Mouse (Mus musculus) intestine, postnatal 0 days (tissue): ENCODE data around the gene Stac2. TPM values are rescaled to one million over a fixed set of nuclear protein-coding genes. Genes with fewer than 3 reads are reported as not detected.

Source experiments
- ATAC-seq: fragments of 200-750 bp; cut with Nextera tagmentation; 2 replicates; pipeline ENCODE4 v1.8.0; 2017; ENCODE audit warnings: mild to moderate bottlenecking, moderate TSS enrichment, moderate library complexity
- H3K27ac ChIP-seq: fragments of 300-500 bp; sonication (generic); 2 replicates; pipeline ENCODE4 v1.5.1; 2014; ENCODE audit warnings: mild to moderate bottlenecking, low read depth, low read length, moderate library complexity
- H3K27me3 ChIP-seq: fragments of 300-500 bp; sonication (generic); replicated peaks from 2 replicates; pipeline ENCODE4 v1.6.1; 2014; ENCODE audit warnings: low read length, mixed read lengths; ENCODE audit not compliant: control insufficient read depth, insufficient read depth
- H3K36me3 ChIP-seq: fragments of 300-500 bp; sonication (generic); 2 replicates; pipeline ENCODE4 v1.6.1; 2014; ENCODE audit warnings: mild to moderate bottlenecking, moderate library complexity; ENCODE audit not compliant: control insufficient read depth, insufficient read depth
- H3K4me1 ChIP-seq: fragments of 300-500 bp; sonication (generic); replicated peaks from 2 replicates; pipeline ENCODE4 v1.6.1; 2014; ENCODE audit warnings: antibody characterized with exemption, low read length, mixed read lengths; ENCODE audit not compliant: control insufficient read depth, insufficient read depth
- H3K4me2 ChIP-seq: fragments of 300-500 bp; sonication (generic); replicated peaks from 2 replicates; pipeline ENCODE4 v1.6.1; 2014; ENCODE audit warnings: low read depth, mild to moderate bottlenecking, moderate library complexity
- H3K4me3 ChIP-seq: fragments of 300-500 bp; sonication (generic); 2 replicates; pipeline ENCODE4 v1.5.1; 2014; ENCODE audit warnings: low read depth, low read length
- H3K9ac ChIP-seq: fragments of 300-500 bp; sonication (generic); 2 replicates; pipeline ENCODE4 v1.6.1; 2014; ENCODE audit warnings: mild to moderate bottlenecking, low read depth, low read length
- H3K9me3 ChIP-seq: fragments of 300-500 bp; sonication (generic); 2 replicates; pipeline ENCODE4 v1.6.1; 2016; ENCODE audit warnings: mixed run types; ENCODE audit not compliant: control insufficient read depth
- CTCF ChIP-seq: sonication (generic); IDR thresholded peaks from 2 replicates; pipeline ENCODE4 v1.5.1; 2016; ENCODE audit warnings: low read depth, mild to moderate bottlenecking, control low read depth, antibody characterized with exemption, moderate library complexity
- WGBS: fragments of 180-500 bp; shearing (Covaris S2); extraction: QIAGEN DNeasy Blood & Tissue Kit; methylation state at CpG from one replicate; pipeline ENCODE4 v1.1.7; 2014; 5-methylcytosine and 5-hydroxymethylcytosine counted together
- polyA plus RNA-seq: library from polyadenylated mRNA; unstranded; fragments of >200 nt; fragmentation: Nextera tagmentation; extraction: Ambion mirVana; gene quantifications from 2 replicates; pipeline ENCODE4 v1.2.1, GENCODE M21; 2015

Stac2 gene
- polyA plus RNA-seq, 1 experiment from 2014 or later: 0.13 TPM

- Histone ChIP-seq H3K4me2 (no peak overlapping the region), H3K4me3 (no peak overlapping the region), H3K9me3 (no peaks in the 10 kb centered on the region), H3K36me3 (no peaks in the 10 kb centered on the region), H3K9ac (no peak overlapping the region), H3K27me3 (no peaks in the 10 kb centered on the region), H3K27ac (no peak overlapping the region), H3K4me1 (no peaks in the 10 kb centered on the region)
- TF ChIP-seq CTCF: no peak
- 81% methylated on average over 5 of the region's 5 CpGs for WGBS
- no peak for ATAC-seq
Observed at GRCm38 (mm10) chr11:98016177-98016576, 37.1 kb downstream of the Stac2 start.

DNA sequence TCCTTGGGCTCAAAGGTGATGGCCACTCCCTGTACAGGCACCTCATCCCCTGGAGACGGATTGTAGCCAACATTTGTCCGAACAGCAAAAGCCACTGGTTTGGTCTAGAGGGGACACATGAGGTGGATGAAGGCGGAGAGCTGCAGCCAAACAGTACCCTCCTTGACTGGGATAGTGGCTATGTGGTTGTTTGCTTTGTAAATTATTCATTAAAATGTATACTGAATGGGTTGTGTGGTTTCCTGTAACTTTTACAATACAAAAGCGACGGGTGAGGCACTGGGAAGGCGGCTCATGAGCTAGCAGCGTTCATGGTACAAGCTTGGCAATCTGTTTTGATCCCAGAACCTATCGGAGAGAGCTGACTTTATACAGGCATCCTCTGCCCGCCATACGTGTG, 40.4 kb downstream of the Stac2 start:
- TF ChIP-seq CTCF: no peak
- Histone ChIP-seq H3K4me3 (no peak overlapping the region), H3K4me1 (no peaks in the 10 kb centered on the region), H3K27me3 (no peaks in the 10 kb centered on the region), H3K36me3 (no peaks in the 10 kb centered on the region), H3K9ac (no peak overlapping the region), H3K27ac (no peak overlapping the region), H3K9me3 (no peaks in the 10 kb centered on the region), H3K4me2 (no peak overlapping the region)
- ATAC-seq: no peak
- WGBS: 70% methylated on average over 10 of the region's 10 CpGs

GRCm38 (mm10) chr11:98011716-98012115, 41.5 kb downstream of the Stac2 start:
- Histone ChIP-seq H3K36me3 (no peaks in the 10 kb centered on the region), H3K27ac (no peak overlapping the region), H3K27me3 (no peaks in the 10 kb centered on the region), H3K4me1 (no peaks in the 10 kb centered on the region), H3K9me3 (no peaks in the 10 kb centered on the region), H3K9ac (no peak overlapping the region), H3K4me3 (no peak overlapping the region), H3K4me2 (no peak overlapping the region)
- no peak for TF ChIP-seq CTCF
- 52% methylated on average over 8 of the region's 9 CpGs for WGBS
- ATAC-seq: peak; percentile 10; the same call in 1 of the 2 replicates

- Histone ChIP-seq H3K4me2 (no peak overlapping the region), H3K36me3 (no peaks in the 10 kb centered on the region), H3K27me3 (no peaks in the 10 kb centered on the region), H3K27ac (no peak overlapping the region), H3K4me3 (no peak overlapping the region), H3K4me1 (no peaks in the 10 kb centered on the region), H3K9me3 (no peaks in the 10 kb centered on the region), H3K9ac (no peak overlapping the region)
- ATAC-seq: no peak
- WGBS: 76% methylated on average over 11 of the region's 11 CpGs
- TF ChIP-seq CTCF: no peak
Observed at GRCm38 (mm10) chr11:98008087-98008486, 45.2 kb downstream of the Stac2 start.

GRCm38 (mm10) chr11:98005686-98006085, 47.6 kb downstream of the Stac2 start:
- 81% methylated on average over 10 of the region's 10 CpGs for WGBS
- H3K27ac ChIP-seq: no peak overlapping the region
- no peak overlapping the region for H3K4me2 ChIP-seq

GRCm38 (mm10) chr11:98005076-98005475, 48.2 kb downstream of the Stac2 start:
- Histone ChIP-seq H3K4me2 (peak overlapping the region; percentile 45), H3K4me1 (0 out of 2 replicates have a peak, but pooled peaks cover 3% of the 10 kb centered on the region), H3K27me3 (peaks cover 15% of the 10 kb centered on the region; the same call in 1 of the 2 replicates), H3K4me3 (no peak overlapping the region), H3K36me3 (no peaks in the 10 kb centered on the region), H3K9me3 (no peaks in the 10 kb centered on the region), H3K9ac (no peak overlapping the region), H3K27ac (no peak overlapping the region)
- TF ChIP-seq CTCF: no peak
- 45% methylated on average over 13 of the region's 13 CpGs for WGBS
- peak; percentile 80 for ATAC-seq

More at GRCm38 (mm10) chr11:98005686-98006085, 47.6 kb downstream of the Stac2 start:
- Histone ChIP-seq H3K9ac (no peak overlapping the region), H3K4me3 (no peak overlapping the region), H3K9me3 (no peaks in the 10 kb centered on the region), H3K36me3 (no peaks in the 10 kb centered on the region), H3K27me3 (peaks cover 15% of the 10 kb centered on the region; the same call in 1 of the 2 replicates), H3K4me1 (0 out of 2 replicates have a peak, but pooled peaks cover 3% of the 10 kb centered on the region)
- no peak for TF ChIP-seq CTCF
- ATAC-seq: no peak

DNA sequence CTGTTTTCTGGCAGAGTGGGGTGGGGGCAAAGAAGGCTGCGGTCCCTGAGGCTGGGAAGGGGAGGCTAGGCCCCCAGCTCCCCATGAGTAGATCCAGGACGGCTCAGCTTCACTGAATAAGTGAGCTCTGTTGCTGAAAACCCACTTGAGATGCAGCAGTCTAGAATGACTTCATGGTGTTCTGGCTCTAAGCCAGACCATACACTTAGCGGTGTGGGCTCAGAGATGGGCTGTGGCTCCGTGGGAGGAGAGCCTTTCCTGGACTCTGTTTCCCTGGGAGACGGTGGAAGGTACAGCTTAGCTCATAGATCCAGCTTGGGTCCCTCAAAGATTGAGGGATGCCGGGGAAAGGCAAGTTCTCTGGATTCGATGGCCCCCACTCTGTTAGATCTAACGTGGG, 49.1 kb downstream of the Stac2 start:
- WGBS: 70% methylated on average over 8 of the region's 8 CpGs

More for the DNA sequence above, 49.1 kb downstream of the Stac2 start:
- Histone ChIP-seq H3K4me2 (no peak overlapping the region), H3K27me3 (peaks cover 15% of the 10 kb centered on the region; the same call in 1 of the 2 replicates), H3K27ac (no peak overlapping the region), H3K9me3 (no peaks in the 10 kb centered on the region), H3K4me3 (no peak overlapping the region), H3K36me3 (no peaks in the 10 kb centered on the region), H3K4me1 (0 out of 2 replicates have a peak, but pooled peaks cover 3% of the 10 kb centered on the region), H3K9ac (no peak overlapping the region)
- no peak for TF ChIP-seq CTCF
- ATAC-seq: no peak
